Mouse (Mus musculus): ENCODE measurements at regions not wholly inside any gene's neighbourhood (a gene's known extent, or its start where the extent isn't known, plus 50 kb on each side); places are given as distances from the start of the nearest gene placed in this dataset.
"Not testable (repeated sequence)": the region's sequence is repeated elsewhere in the genome, so short reads cannot be mapped to it uniquely, and the experiment has no call there.

GRCm38 (mm10) chr13:28839084-28839483 lies 114.4 kb downstream of the Sox4 start:
- DNase-seq = no peak

GRCm38 (mm10) chr13:28838216-28838615 lies 115.3 kb downstream of the Sox4 start:
- no peak for DNase-seq

GRCm38 (mm10) chr13:28837196-28837595 lies 116.3 kb downstream of the Sox4 start:
- not testable (repeated sequence) for DNase-seq

GRCm38 (mm10) chr13:28833700-28834065 lies 119.8 kb downstream of the Sox4 start:
- DNase-seq = no peak

GRCm38 (mm10) chr13:28832855-28833699 lies 120.4 kb downstream of the Sox4 start:
- DNase-seq = peak; percentile 55 to 65

- no peak for DNase-seq
Measured at GRCm38 (mm10) chr13:28826284-28826683, 127.2 kb downstream of the Sox4 start.

GRCm38 (mm10) chr13:28823985-28824384 lies 129.5 kb downstream of the Sox4 start:
- no peak for DNase-seq

- no peak for DNase-seq
Measured at GRCm38 (mm10) chr13:28823311-28823880, 130.1 kb downstream of the Sox4 start.

GRCm38 (mm10) chr13:28820868-28821533 lies 132.5 kb downstream of the Sox4 start:
- no peak for DNase-seq

- DNase-seq = no peak
Measured at GRCm38 (mm10) chr13:28814127-28814526, 139.4 kb downstream of the Sox4 start.

GRCm38 (mm10) chr13:28811667-28812575 lies 141.6 kb downstream of the Sox4 start:
- no peak for DNase-seq

GRCm38 (mm10) chr13:28811081-28811439 lies 142.5 kb downstream of the Sox4 start:
- DNase-seq = no peak

GRCm38 (mm10) chr13:28810326-28811080 lies 143.0 kb downstream of the Sox4 start:
- DNase-seq = no peak

- DNase-seq = no peak
Measured at GRCm38 (mm10) chr13:28805302-28805701, 148.2 kb downstream of the Sox4 start.

- no peak for DNase-seq
Measured at GRCm38 (mm10) chr13:28801210-28801954, 152.1 kb downstream of the Sox4 start.

GRCm38 (mm10) chr13:28800676-28801075 lies 152.8 kb downstream of the Sox4 start:
- DNase-seq = no peak

GRCm38 (mm10) chr13:28799474-28799873 lies 154.0 kb downstream of the Sox4 start:
- DNase-seq = no peak

- no peak for DNase-seq
Measured at GRCm38 (mm10) chr13:28797617-28798475, 155.7 kb downstream of the Sox4 start.

GRCm38 (mm10) chr13:28795274-28795673 lies 158.2 kb downstream of the Sox4 start:
- DNase-seq = no peak

- DNase-seq = no peak
Measured at GRCm38 (mm10) chr13:28794547-28794946, 159.0 kb downstream of the Sox4 start.
